Mouse (Mus musculus) ES-Bruce4 (cell line): ENCODE measurements around the gene Agpat3.

Experiments
- CTCF ChIP-seq: IDR thresholded peaks from one replicate; pipeline ENCODE4 v1.8.1; 2011; ENCODE audit warnings: low read depth, low read length
- EP300 ChIP-seq: IDR thresholded peaks from 2 replicates; pipeline ENCODE4 v1.6.1; 2011; ENCODE audit warnings: low read depth, low read length; ENCODE audit not compliant: insufficient read depth
- POLR2A ChIP-seq: IDR thresholded peaks from one replicate; pipeline ENCODE4 v1.8.1; 2011; ENCODE audit warnings: low read length; ENCODE audit not compliant: insufficient read depth

- TF ChIP-seq CTCF = no peak
- no peak for TF ChIP-seq POLR2A
- no peak for TF ChIP-seq EP300
Observed at GRCm38 (mm10) chr10:78396625-78396885, 44.3 kb upstream of the Agpat3 start.
